Mouse (Mus musculus): ENCODE measurements around the gene Atxn1l.

GRCm38 (mm10) chr8:109754696-109755095 lies 17.2 kb upstream of the Atxn1l start:
- TF ChIP-seq CTCF (IDR thresholded peaks at IDR 0.05; ENCODE audit: insufficient read depth, low read length) (no peak), POLR2A (IDR thresholded peaks at IDR 0.05; ENCODE audit: borderline replicate concordance, extremely low read depth, low read depth, low read length) (no peak)
